In genomic region chr8:121572121-121572520, GRCm38 (mm10) we compare ENCODE assay signal across 36 mouse cellular contexts. TPM values are rescaled to one million over a fixed set of nuclear protein-coding genes. Genes with fewer than 3 reads are reported as not detected.
"Had no signal": no experiment of that assay in that cellular context is flagged by ENCODE, and none has a peak within 500 bp of the region (broad histone marks: within the 10 kb centered on the region; RNA-seq: fewer than 3 reads in every experiment).

No protein-coding gene starts in this region.

- H3K9ac ChIP-seq: heart, embryonic 13.5 days; heart, embryonic 15.5 days; hindbrain, embryonic 12.5 days; hindbrain, embryonic 14.5 days; intestine, embryonic 15.5 days; limb, embryonic 12.5 days; liver, embryonic 13.5 days; liver, embryonic 15.5 days had no signal

- H3K36me3 ChIP-seq: heart, embryonic 13.5 days; heart, embryonic 15.5 days; hindbrain, embryonic 10.5 days; hindbrain, embryonic 12.5 days; intestine, embryonic 15.5 days; limb, embryonic 12.5 days; liver, embryonic 13.5 days; liver, embryonic 15.5 days had no signal

- DNase-seq: heart, adult 18-20 months; heart, postnatal 4 days; kidney, adult 18-20 months; kidney, adult 8-10 months; kidney, postnatal 10 days; kidney, postnatal 25 days; kidney, postnatal 4 days; liver; liver, embryonic 13.5 days had no signal

- H3K4me3 ChIP-seq: heart, embryonic 13.5 days; heart, embryonic 15.5 days; hindbrain, embryonic 10.5 days; hindbrain, embryonic 12.5 days; intestine, embryonic 15.5 days; layer of hippocampus, adult 2 months; left cerebral cortex, adult 2 months; limb, embryonic 10.5 days; limb, embryonic 12.5 days; liver, embryonic 13.5 days; liver, embryonic 15.5 days had no signal

- H3K27ac ChIP-seq: heart, embryonic 13.5 days; heart, embryonic 15.5 days; hindbrain, embryonic 10.5 days; hindbrain, embryonic 12.5 days; hindbrain, embryonic 14.5 days; intestine, embryonic 15.5 days; layer of hippocampus, adult 2 months; left cerebral cortex, adult 2 months; limb, embryonic 10.5 days; limb, embryonic 12.5 days; liver, embryonic 13.5 days; liver, embryonic 15.5 days had no signal

- H3K27me3 ChIP-seq: heart, embryonic 13.5 days; heart, embryonic 15.5 days; hindbrain, embryonic 12.5 days; intestine, embryonic 15.5 days; limb, embryonic 12.5 days; liver, embryonic 13.5 days; liver, embryonic 15.5 days had no signal

RNA-seq across cellular contexts. Expression of gene 1700018B08Rik, which starts 28.0 kb away (rescaled TPM):
- total RNA-seq: gastrocnemius, postnatal 4 days; granulocyte monocyte progenitor cell, adult 5-6 weeks; heart, adult 18-20 months; heart, postnatal 25 days; heart, postnatal 4 days; layer of hippocampus, adult 2 months; layer of hippocampus, postnatal 10 days; layer of hippocampus, postnatal 25 days; left cerebral cortex, adult 2 months; left cerebral cortex, postnatal 14 days; left cerebral cortex, postnatal 36 days had no signal
- polyA plus RNA-seq: frontal cortex, adult 2 months; heart, embryonic 13.5 days; heart, embryonic 15.5 days; heart, postnatal 0 days; hindbrain, embryonic 10.5 days; hindbrain, embryonic 12.5 days; hindbrain, embryonic 14.5 days; hindbrain, embryonic 16.5 days; inflammation-experienced regulatory T-cells, adult 6 months; intestine, embryonic 15.5 days; intestine, postnatal 0 days; kidney, embryonic 14.5 days; kidney, embryonic 16.5 days; limb, embryonic 10.5 days; limb, embryonic 12.5 days; limb, embryonic 14.5 days; liver, embryonic 11.5 days; liver, embryonic 13.5 days; liver, embryonic 15.5 days had no signal
